Mouse (Mus musculus) mouse embryonic stem cell (cell line): Measurements from ENCODE around the gene Reep6.

ENCODE experiments used
- in situ Hi-C, 2 experiments: fragments of 300-500 bp; cut with MboI; formaldehyde crosslinking; loops; 1 replicate in 1 of 2; 3 replicates in 1 of 2; pipeline ENCODE4 v1.14.3; 2019 to 2020; ENCODE audit warnings: low sequenced_read_pairs in 2 of 2, low pct_unique_long_range_greater_than_20kb in 1 of 2, mixed read lengths in 1 of 2; ENCODE audit not compliant: unreplicated experiment in 1 of 2

Gene Reep6

GRCm38 (mm10) chr10:80299824-80300223, 29.9 kb upstream of the Reep6 start:
- in situ Hi-C loops, result no loop called here

GRCm38 (mm10) chr10:80300672-80301181, 29.0 kb upstream of the Reep6 start:
- in situ Hi-C loops, result no loop called here

GRCm38 (mm10) chr10:80301256-80302081, 28.3 kb upstream of the Reep6 start:
- in situ Hi-C loops, result no loop called here

GRCm38 (mm10) chr10:80302082-80302355, 27.7 kb upstream of the Reep6 start:
- in situ Hi-C loops, result no loop called here

- in situ Hi-C loops, result no loop called here
These were observed 27.3 kb upstream of the Reep6 start for GRCm38 (mm10) chr10:80302471-80302881.

- in situ Hi-C loops, result no loop called here
These were observed 25.3 kb upstream of the Reep6 start for GRCm38 (mm10) chr10:80304458-80304857.

GRCm38 (mm10) chr10:80304862-80305261, 24.9 kb upstream of the Reep6 start:
- in situ Hi-C loops, result no loop called here

- in situ Hi-C loops, result no loop called here
These were observed 18.2 kb upstream of the Reep6 start for GRCm38 (mm10) chr10:80311560-80311959.

- in situ Hi-C loops, result no loop called here
These were observed 16.9 kb upstream of the Reep6 start for GRCm38 (mm10) chr10:80312586-80313504.

- in situ Hi-C loops, result no loop called here
These were observed 16.0 kb upstream of the Reep6 start for GRCm38 (mm10) chr10:80313627-80314201.

GRCm38 (mm10) chr10:80314494-80315001, 15.2 kb upstream of the Reep6 start:
- in situ Hi-C loops, result no loop called here

- in situ Hi-C loops, result no loop called here
These were observed 14.4 kb upstream of the Reep6 start for GRCm38 (mm10) chr10:80315315-80315714.

GRCm38 (mm10) chr10:80316359-80316781, 13.4 kb upstream of the Reep6 start:
- in situ Hi-C loops, result no loop called here

GRCm38 (mm10) chr10:80317011-80317410, 12.7 kb upstream of the Reep6 start:
- in situ Hi-C loops, result no loop called here

GRCm38 (mm10) chr10:80320340-80320760, 9.4 kb upstream of the Reep6 start, which contains the start of gene 2310011J03Rik:
Gene 2310011J03Rik (minus strand): TSS chr10:80320537.
- in situ Hi-C loops, result no loop called here

GRCm38 (mm10) chr10:80321014-80321669, 8.6 kb upstream of the Reep6 start:
- in situ Hi-C loops, result no loop called here

- in situ Hi-C loops, result no loop called here
These were observed 7.8 kb upstream of the Reep6 start for GRCm38 (mm10) chr10:80321670-80322581.
